Mouse (Mus musculus): ENCODE data around the gene Abat.
A peak's percentile ranks its signal among the peaks of the same experiment; 100 is the strongest.

Gene Abat

GRCm38 (mm10) chr16:8576111-8576510 is 62.9 kb downstream of the Abat start:
- DNase-seq: no peak

DNA sequence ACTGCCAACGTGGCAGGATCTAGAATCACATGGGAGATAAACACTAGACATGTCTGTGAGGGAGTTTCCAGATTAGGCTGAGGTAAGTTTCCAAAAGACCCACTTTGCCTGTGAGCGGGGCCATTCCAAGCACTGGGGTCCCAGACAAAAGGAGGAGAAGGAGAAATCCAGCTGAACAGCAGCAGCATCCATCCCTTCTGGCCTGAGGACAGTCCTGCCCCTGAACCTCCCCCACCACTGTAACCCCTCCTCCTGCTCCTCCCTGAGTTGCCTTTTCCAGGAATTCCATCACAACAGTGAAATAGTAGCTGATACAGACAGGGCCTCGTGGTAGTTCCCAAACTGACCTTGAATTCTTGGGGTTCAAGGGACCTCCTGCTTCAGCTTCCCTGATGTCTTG is 63.7 kb downstream of the Abat start:
- no peak for DNase-seq

DNA sequence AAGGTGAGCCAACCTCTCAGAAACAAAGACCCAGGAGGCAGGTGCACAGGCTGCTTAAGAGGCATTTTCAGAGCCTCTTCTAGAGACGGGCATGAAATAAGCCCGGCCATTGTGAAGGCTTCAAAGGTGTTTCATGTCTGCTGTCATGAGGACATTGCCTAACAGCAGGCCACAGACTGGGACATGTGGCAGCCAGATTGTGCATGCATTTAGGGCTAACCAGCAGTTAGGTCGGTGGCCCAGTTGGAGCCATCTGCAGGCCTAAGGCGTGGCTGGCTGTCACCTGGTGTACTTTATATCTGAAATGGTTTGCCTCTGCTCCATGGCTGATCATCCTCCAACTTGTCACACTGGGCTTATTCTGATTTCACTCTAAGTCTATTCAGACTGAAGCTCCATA is 65.1 kb downstream of the Abat start:
- DNase-seq: no peak

DNA sequence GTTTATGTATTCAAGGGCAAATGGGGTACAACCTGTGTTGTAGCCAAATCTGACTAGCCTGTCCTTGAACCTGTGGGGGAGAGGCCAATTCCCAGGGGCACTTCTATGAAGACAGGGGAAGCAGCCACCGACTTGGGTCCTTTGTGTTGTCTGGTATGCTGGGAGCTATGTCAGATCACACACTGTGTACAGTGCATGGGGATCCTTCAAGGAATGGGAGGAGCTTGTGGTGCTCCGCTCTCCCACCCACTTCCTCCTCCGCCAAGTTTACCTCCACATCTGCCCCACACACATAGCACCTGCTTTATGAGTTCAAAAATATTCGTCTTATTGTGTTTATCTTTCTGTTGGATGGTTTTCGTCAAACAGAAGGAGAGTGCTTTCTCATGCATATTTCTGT is 66.3 kb downstream of the Abat start:
- DNase-seq: peak; percentile 43 to 47

- DNase-seq: no peak
Observed at GRCm38 (mm10) chr16:8581661-8582239, 68.5 kb downstream of the Abat start.

- no peak for DNase-seq
Observed at GRCm38 (mm10) chr16:8582579-8583295, 69.5 kb downstream of the Abat start.

DNA sequence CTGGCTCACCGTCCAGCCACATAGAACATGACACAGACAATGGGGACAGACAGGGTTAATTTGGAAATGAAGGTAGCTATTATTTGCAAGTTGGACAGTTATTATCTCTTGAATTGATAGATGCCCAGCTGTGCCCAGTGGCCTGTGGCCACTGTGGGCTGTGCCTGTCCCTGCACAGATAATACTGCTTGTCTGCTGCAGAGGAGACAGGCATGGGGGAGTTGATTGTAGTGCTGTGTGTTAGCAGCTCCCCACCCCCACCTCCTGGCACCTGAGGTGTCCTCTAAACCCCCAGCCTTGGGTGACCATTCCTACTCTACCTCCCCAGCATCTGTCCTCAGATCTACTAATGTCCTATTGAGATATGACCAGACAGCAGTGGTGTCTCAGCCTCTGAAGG is 71.0 kb downstream of the Abat start:
- no peak for DNase-seq

- no peak for DNase-seq
Observed at GRCm38 (mm10) chr16:8585056-8585455, 71.8 kb downstream of the Abat start.

DNA sequence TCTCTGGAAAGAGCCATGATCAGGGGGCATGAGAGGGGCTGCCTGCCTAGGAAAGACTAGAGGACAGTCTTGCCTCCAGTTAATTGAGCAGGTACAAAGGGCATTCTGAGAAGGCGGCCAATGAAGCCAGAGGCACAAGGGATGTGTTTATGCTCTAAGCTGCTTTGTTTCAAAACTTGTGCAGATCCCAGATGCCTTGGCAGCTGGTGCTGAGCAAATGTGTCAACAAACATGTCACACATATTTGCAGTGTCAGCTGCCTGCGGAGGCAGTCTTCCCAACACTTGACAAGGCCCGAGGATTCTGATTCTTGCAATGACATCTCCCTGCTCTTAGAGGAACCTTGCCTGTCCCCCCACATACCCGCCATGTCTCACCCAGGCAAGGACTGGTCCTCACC is 82.2 kb downstream of the Abat start:
- DNase-seq: no peak

DNA sequence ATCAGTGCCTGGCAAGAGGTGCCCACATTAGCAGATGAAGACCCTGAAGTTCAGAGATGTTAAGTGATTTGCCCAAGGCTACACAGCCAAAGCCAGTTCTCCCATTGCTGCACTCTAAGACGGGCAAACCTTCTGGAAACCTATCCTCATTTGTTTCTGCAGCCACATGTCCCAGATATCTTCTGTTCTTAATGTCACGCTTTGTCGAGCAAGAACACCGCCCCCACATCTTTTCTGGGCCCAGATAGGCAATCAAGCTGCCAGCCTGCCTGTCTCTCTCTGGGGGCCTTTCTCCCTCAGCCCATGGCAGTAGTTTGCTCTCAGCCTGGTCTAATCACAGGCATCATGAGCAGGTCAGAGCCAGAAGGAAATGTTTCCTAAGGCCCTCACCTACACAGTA is 83.1 kb downstream of the Abat start:
- DNase-seq: no peak

- DNase-seq: no peak
Observed at GRCm38 (mm10) chr16:8597516-8597915, 84.3 kb downstream of the Abat start.

DNA sequence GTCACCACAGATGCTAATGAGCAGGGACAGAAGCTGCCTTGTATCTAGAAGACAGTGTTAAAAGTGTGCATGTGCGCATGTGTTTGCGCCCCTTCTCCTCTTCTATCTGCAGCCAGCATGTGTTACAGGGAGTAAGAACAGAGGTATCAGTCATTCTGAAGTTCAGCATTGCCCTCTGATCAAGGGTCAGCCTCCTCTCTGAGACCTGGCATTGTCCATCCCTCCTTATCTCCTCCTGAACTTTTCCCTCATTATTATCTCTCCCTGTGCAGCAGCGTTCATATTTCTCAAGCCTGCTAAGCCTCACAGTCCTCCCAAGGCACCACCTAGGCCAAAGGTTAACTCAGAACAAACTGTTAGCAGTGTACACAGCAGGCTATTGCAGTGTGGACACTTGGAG is 90.6 kb downstream of the Abat start:
- no peak for DNase-seq

- peak in 1 of 2 experiments; percentile 23 for DNase-seq
Observed at GRCm38 (mm10) chr16:8610397-8610796, 97.2 kb downstream of the Abat start.

DNA sequence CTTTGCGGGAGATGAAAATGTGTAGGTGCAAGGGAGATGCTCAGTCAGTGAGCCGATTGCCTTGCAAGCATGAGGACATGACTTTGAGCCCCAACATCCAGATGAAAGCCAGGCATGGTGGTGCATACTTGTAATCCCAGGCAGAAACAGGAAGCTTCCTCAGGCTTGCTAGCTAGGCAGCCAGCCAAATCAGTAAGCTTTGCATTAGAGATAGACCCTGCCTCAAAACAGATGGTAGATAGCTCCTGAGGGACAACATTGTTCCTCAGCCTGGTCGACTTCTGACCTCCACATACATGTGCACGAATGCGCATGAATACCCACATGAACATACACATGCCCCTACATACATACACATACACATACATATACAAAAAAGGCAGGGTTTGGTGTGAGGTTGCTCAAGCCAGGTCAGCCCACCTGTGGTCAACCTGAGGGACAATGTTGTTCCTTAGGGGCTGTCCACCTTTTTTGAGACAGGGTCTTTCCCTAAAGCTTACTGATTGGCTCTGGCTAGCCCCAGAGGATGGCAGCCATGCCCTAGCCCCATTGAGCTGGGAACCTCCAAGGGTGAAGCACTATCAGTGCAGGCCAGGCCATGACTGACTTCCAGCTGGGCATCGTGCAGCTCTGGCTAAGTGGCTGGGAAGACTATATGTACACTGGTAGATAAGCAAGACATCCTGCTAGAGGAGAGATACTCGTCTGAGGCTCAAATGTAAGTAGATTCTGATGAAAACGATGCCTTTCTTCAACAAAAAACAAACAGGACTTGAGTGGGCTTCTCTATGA is 99.2 kb downstream of the Abat start:
- no peak for DNase-seq

DNA sequence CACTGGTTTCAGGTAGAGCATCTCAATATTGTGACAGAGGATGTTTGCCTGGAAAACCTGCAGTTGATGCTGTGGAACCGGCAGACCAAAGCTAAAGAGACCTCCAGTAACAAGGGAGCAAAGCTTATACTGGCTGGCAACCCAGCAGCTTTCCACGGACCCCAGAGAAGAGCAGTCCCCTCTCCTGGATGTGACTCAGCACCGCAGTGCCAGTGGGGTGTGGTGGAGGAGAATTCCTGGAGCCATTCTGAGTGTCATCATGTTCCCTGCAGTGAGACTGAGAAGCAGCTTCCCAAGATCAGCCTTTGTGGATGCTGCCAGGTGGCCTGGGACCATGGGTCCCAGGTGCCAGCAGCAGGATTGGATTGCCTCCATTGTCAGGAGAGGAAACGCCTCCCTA is 99.8 kb downstream of the Abat start:
- no peak for DNase-seq

- no peak for DNase-seq
Observed at GRCm38 (mm10) chr16:8613447-8613846, 100.2 kb downstream of the Abat start.

GRCm38 (mm10) chr16:8619659-8620314 is 106.6 kb downstream of the Abat start:
- DNase-seq: no peak

GRCm38 (mm10) chr16:8620315-8621115 is 107.3 kb downstream of the Abat start:
- DNase-seq: no peak

GRCm38 (mm10) chr16:8630419-8630818 is 117.2 kb downstream of the Abat start:
- no peak for DNase-seq

GRCm38 (mm10) chr16:8631428-8631827 is 118.2 kb downstream of the Abat start:
- DNase-seq: no peak

GRCm38 (mm10) chr16:8636867-8637216 is 123.6 kb downstream of the Abat start:
- peak in 1 of 2 experiments; percentile 13 for DNase-seq

GRCm38 (mm10) chr16:8637217-8638051 is 124.2 kb downstream of the Abat start, which contains the start of the genes Pmm2 and Tmem186:
Pmm2 (plus strand) TSS chr16:8637674.
Tmem186 (minus strand) TSS chr16:8637712.
- DNase-seq: peak; percentile 61 to 70

All from thymus, adult 18-20 months (tissue).